Mouse (Mus musculus): Measurements from ENCODE around the gene 1110051M20Rik. TPM values are rescaled to one million over a fixed set of nuclear protein-coding genes. Genes with fewer than 3 reads are reported as not detected.

1110051M20Rik gene
- polyA plus RNA-seq, 1 experiment from 2014 or later, result 27.0 TPM

DNA sequence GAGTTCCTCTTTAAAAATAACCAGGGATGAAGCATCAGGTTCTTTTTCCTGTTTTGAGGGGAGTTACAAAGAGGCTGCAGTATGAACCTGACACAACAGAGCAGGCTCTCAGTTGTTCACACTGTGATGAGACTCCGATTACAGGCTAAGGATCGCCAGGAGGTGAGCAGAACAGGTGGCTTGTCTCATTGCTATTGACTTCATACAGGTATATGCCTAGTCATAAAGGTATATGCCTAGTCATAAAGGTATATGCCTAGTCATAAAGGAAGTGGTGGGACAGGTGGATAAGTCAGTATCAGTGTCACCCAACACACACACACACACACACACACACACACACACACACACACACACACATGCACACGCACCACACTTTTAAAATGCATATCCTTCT, 115.8 kb downstream of the 1110051M20Rik start:
- H3K27ac ChIP-seq (ENCODE audit: low read length), result 0 out of 2 replicates have a peak overlapping the region, but pooled peaks have one; percentile 62
- peaks cover 16% of the 10 kb centered on the region; the same call in 1 of the 2 replicates for H3K4me1 ChIP-seq (ENCODE audit: insufficient read depth, low read depth, low read length)
- ATAC-seq, result no peak
- TF ChIP-seq EP300 (IDR thresholded peaks at IDR 0.05) (no peak), CTCF (IDR thresholded peaks at IDR 0.05) (no peak)
- H3K4me3 ChIP-seq (ENCODE audit: low read depth, low read length), result no peak overlapping the region
- no peaks in the 10 kb centered on the region for H3K9me3 ChIP-seq (ENCODE audit: low read length)
- WGBS, result 88% methylated on average over 3 of the region's 3 CpGs
- H3K36me3 ChIP-seq (ENCODE audit: insufficient read depth, low read length), result no peaks in the 10 kb centered on the region
- H3K27me3 ChIP-seq (replicated peaks; ENCODE audit: insufficient read depth, low read length), result no peaks in the 10 kb centered on the region
- no peak for DNase-seq (ENCODE audit: low spot score)
- H3K9ac ChIP-seq (replicated peaks; ENCODE audit: low read depth), result no peak overlapping the region
- no peak overlapping the region for H3K4me2 ChIP-seq (replicated peaks; ENCODE audit: low read depth, low read length)

- H3K36me3 ChIP-seq (ENCODE audit: insufficient read depth, low read length), result no peaks in the 10 kb centered on the region
- H3K27me3 ChIP-seq (replicated peaks; ENCODE audit: insufficient read depth, low read length), result no peaks in the 10 kb centered on the region
- 55% methylated on average over 12 of the region's 12 CpGs for WGBS
- peaks cover 16% of the 10 kb centered on the region; the same call in 1 of the 2 replicates for H3K4me1 ChIP-seq (ENCODE audit: insufficient read depth, low read depth, low read length)
- peak overlapping the region; percentile 62; the same call in 1 of the 2 replicates for H3K27ac ChIP-seq (ENCODE audit: low read length)
- TF ChIP-seq EP300 (IDR thresholded peaks at IDR 0.05), result no peak
- 0 out of 2 replicates have a peak, but pooled peaks have one; percentile 14 for TF ChIP-seq CTCF (IDR thresholded peaks at IDR 0.05)
- no peaks in the 10 kb centered on the region for H3K9me3 ChIP-seq (ENCODE audit: low read length)
- no peak overlapping the region for H3K9ac ChIP-seq (replicated peaks; ENCODE audit: low read depth)
- H3K4me3 ChIP-seq (ENCODE audit: low read depth, low read length), result no peak overlapping the region
- ATAC-seq, result no peak
- no peak for DNase-seq (ENCODE audit: low spot score)
- no peak overlapping the region for H3K4me2 ChIP-seq (replicated peaks; ENCODE audit: low read depth, low read length)
Measured at GRCm38 (mm10) chr2:91327968-91328728, 116.4 kb downstream of the 1110051M20Rik start.

DNA sequence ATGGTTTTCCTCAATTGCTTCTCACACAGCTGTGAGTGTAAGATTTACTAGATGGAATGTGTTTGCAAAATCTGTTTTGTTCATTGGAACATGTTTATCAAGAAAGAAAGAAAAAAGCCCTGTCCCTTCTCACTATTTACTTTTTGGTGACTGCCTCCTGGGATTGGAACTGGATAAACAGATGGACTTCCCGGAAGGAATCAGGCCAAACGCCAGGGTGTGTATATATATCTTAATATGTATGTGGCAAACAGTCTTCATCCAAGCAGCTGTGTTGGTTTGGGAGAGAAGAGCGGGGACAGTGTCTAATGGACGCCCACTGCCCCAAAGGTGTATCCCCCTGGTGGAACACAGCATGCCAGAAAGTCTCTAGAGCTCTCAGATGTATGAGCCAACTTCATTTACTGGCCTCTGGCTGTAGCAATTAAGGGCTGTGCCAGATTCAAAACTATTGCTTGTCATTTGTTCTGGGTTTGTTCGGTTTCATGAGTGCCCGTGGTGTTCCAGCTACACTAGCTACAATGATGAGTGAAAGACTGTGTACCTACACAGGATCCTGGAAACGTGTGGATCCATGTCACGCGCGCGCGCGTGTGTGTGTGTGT, 117.7 kb downstream of the 1110051M20Rik start:
- DNase-seq (ENCODE audit: low spot score) (peak; percentile 85), ATAC-seq (peak; percentile 44)
- H3K9me3 ChIP-seq (ENCODE audit: low read length), result no peaks in the 10 kb centered on the region
- no peak overlapping the region for H3K4me3 ChIP-seq (ENCODE audit: low read depth, low read length)
- TF ChIP-seq CTCF (IDR thresholded peaks at IDR 0.05) (peak; percentile 16; the same call in 1 of the 2 replicates), EP300 (IDR thresholded peaks at IDR 0.05) (peak; percentile 81)
- peaks cover 20% of the 10 kb centered on the region; the same call in 1 of the 2 replicates for H3K4me1 ChIP-seq (ENCODE audit: insufficient read depth, low read depth, low read length)
- no peak overlapping the region for H3K9ac ChIP-seq (replicated peaks; ENCODE audit: low read depth)
- 66% methylated on average over 13 of the region's 13 CpGs for WGBS
- H3K36me3 ChIP-seq (ENCODE audit: insufficient read depth, low read length), result no peaks in the 10 kb centered on the region
- no peaks in the 10 kb centered on the region for H3K27me3 ChIP-seq (replicated peaks; ENCODE audit: insufficient read depth, low read length)
- peak overlapping the region; percentile 66 for H3K27ac ChIP-seq (ENCODE audit: low read length)
- no peak overlapping the region for H3K4me2 ChIP-seq (replicated peaks; ENCODE audit: low read depth, low read length)

- H3K9me3 ChIP-seq (ENCODE audit: low read length), result no peaks in the 10 kb centered on the region
- no peaks in the 10 kb centered on the region for H3K36me3 ChIP-seq (ENCODE audit: insufficient read depth, low read length)
- no peak overlapping the region for H3K4me3 ChIP-seq (ENCODE audit: low read depth, low read length)
- peaks cover 10% of the 10 kb centered on the region; the same call in 1 of the 2 replicates for H3K4me1 ChIP-seq (ENCODE audit: insufficient read depth, low read depth, low read length)
- H3K27ac ChIP-seq (ENCODE audit: low read length), result peak overlapping the region; percentile 62
- ATAC-seq (peak; percentile 67), DNase-seq (ENCODE audit: low spot score) (peak; percentile 79)
- TF ChIP-seq EP300 (IDR thresholded peaks at IDR 0.05), result peak; percentile 77
- TF ChIP-seq CTCF (IDR thresholded peaks at IDR 0.05), result no peak
- H3K9ac ChIP-seq (replicated peaks; ENCODE audit: low read depth), result no peak overlapping the region
- no peaks in the 10 kb centered on the region for H3K27me3 ChIP-seq (replicated peaks; ENCODE audit: insufficient read depth, low read length)
- H3K4me2 ChIP-seq (replicated peaks; ENCODE audit: low read depth, low read length), result no peak overlapping the region
- 55% methylated on average over 15 of the region's 15 CpGs for WGBS
Measured at GRCm38 (mm10) chr2:91324761-91325421, 119.6 kb downstream of the 1110051M20Rik start.

DNA sequence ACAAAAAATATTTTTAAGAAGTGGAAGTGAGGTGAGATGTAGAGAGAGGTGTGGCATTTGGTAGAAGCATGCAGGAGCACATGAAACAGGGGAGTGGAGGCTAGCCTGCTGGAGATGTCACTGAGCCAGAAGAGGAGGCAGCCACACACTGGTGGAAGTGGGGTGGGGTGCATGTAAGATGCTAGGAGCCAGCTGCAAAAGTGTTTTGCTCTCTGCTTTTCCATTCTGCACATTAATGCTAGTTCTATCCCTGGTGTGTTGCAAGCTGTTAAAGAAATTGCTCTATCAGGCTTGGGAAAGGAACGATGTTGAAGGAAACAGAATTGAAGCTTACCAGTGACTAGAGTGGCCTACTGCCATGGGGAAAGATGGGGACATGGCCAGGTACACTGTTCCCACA, 120.2 kb downstream of the 1110051M20Rik start:
- DNase-seq (ENCODE audit: low spot score), result peak; percentile 83
- ATAC-seq, result peak; percentile 50
- Histone ChIP-seq H3K9ac (replicated peaks; ENCODE audit: low read depth) (no peak overlapping the region), H3K27ac (ENCODE audit: low read length) (peak overlapping the region; percentile 62), H3K36me3 (ENCODE audit: insufficient read depth, low read length) (no peaks in the 10 kb centered on the region), H3K4me2 (replicated peaks; ENCODE audit: low read depth, low read length) (no peak overlapping the region), H3K4me1 (ENCODE audit: insufficient read depth, low read depth, low read length) (peaks cover 8% of the 10 kb centered on the region; the same call in 1 of the 2 replicates), H3K27me3 (replicated peaks; ENCODE audit: insufficient read depth, low read length) (no peaks in the 10 kb centered on the region), H3K4me3 (ENCODE audit: low read depth, low read length) (no peak overlapping the region), H3K9me3 (ENCODE audit: low read length) (no peaks in the 10 kb centered on the region)
- TF ChIP-seq CTCF (IDR thresholded peaks at IDR 0.05) (no peak), EP300 (IDR thresholded peaks at IDR 0.05) (no peak)
- 62% methylated on average over 1 of the region's 1 CpGs for WGBS

- Histone ChIP-seq H3K4me2 (replicated peaks; ENCODE audit: low read depth, low read length) (no peak overlapping the region), H3K36me3 (ENCODE audit: insufficient read depth, low read length) (no peaks in the 10 kb centered on the region), H3K27ac (ENCODE audit: low read length) (no peak overlapping the region), H3K4me1 (ENCODE audit: insufficient read depth, low read depth, low read length) (peaks cover 8% of the 10 kb centered on the region; the same call in 1 of the 2 replicates), H3K9me3 (ENCODE audit: low read length) (no peaks in the 10 kb centered on the region), H3K9ac (replicated peaks; ENCODE audit: low read depth) (no peak overlapping the region), H3K27me3 (replicated peaks; ENCODE audit: insufficient read depth, low read length) (no peaks in the 10 kb centered on the region), H3K4me3 (ENCODE audit: low read depth, low read length) (no peak overlapping the region)
- WGBS, result 57% methylated on average over 4 of the region's 4 CpGs
- TF ChIP-seq EP300 (IDR thresholded peaks at IDR 0.05) (no peak), CTCF (IDR thresholded peaks at IDR 0.05) (no peak)
- DNase-seq (ENCODE audit: low spot score) (no peak), ATAC-seq (no peak)
Measured at GRCm38 (mm10) chr2:91322490-91322889, 122.0 kb downstream of the 1110051M20Rik start.

Measured in lung, postnatal 0 days (tissue).